Mouse (Mus musculus): ENCODE measurements around the gene Dirc2. TPM values are rescaled to one million over a fixed set of nuclear protein-coding genes. Genes with fewer than 3 reads are reported as not detected.

Dirc2 gene
- total and polyA plus RNA-seq, 3 experiments = 43.2 to 61.9 (median 49.9) TPM

GRCm38 (mm10) chr16:35717761-35718160 is 51.4 kb downstream of the Dirc2 start:
- H3K4me3 ChIP-seq = no peak overlapping the region
- WGBS = 85% methylated on average over 5 of the region's 5 CpGs
- H3K27ac ChIP-seq = no peak overlapping the region
- H3K36me3 ChIP-seq (ENCODE audit: control insufficient read depth, insufficient read depth, low read length) = peaks cover under 1% of the 10 kb centered on the region
- H3K9ac ChIP-seq (ENCODE audit: low read depth, low read length) = no peak overlapping the region
- TF ChIP-seq EP300 (IDR thresholded peaks at IDR 0.05; ENCODE audit: insufficient read depth, low read depth, low read length) (no peak), CTCF (IDR thresholded peaks at IDR 0.05) (no peak), POLR2A (IDR thresholded peaks at IDR 0.05; ENCODE audit: insufficient read depth, low read depth, low read length) (no peak)
- no peaks in the 10 kb centered on the region for H3K27me3 ChIP-seq (ENCODE audit: control insufficient read depth, insufficient read depth, low read length)
- H3K79me2 ChIP-seq (replicated peaks; ENCODE audit: control insufficient read depth, insufficient read depth, low read length) = no peaks in the 10 kb centered on the region
- H3K4me1 ChIP-seq (ENCODE audit: control insufficient read depth, insufficient read depth, low read length) = no peaks in the 10 kb centered on the region
- intact Hi-C loops (cut with DNase I) = no loop called here
- no peak for DNase-seq

- H3K4me1 ChIP-seq (ENCODE audit: control insufficient read depth, insufficient read depth, low read length) = no peaks in the 10 kb centered on the region
- intact Hi-C loops (cut with DNase I) = no loop called here
- peak; percentile 49 for TF ChIP-seq CTCF (IDR thresholded peaks at IDR 0.05)
- no peak for TF ChIP-seq EP300 (IDR thresholded peaks at IDR 0.05; ENCODE audit: insufficient read depth, low read depth, low read length)
- H3K27ac ChIP-seq = no peak overlapping the region
- no peaks in the 10 kb centered on the region for H3K79me2 ChIP-seq (replicated peaks; ENCODE audit: control insufficient read depth, insufficient read depth, low read length)
- H3K27me3 ChIP-seq (ENCODE audit: control insufficient read depth, insufficient read depth, low read length) = no peaks in the 10 kb centered on the region
- no peak overlapping the region for H3K4me3 ChIP-seq
- H3K9ac ChIP-seq (ENCODE audit: low read depth, low read length) = no peak overlapping the region
- no peak for DNase-seq
- 86% methylated on average over 3 of the region's 3 CpGs for WGBS
- H3K36me3 ChIP-seq (ENCODE audit: control insufficient read depth, insufficient read depth, low read length) = peaks cover 3% of the 10 kb centered on the region
These were observed 52.9 kb downstream of the Dirc2 start for GRCm38 (mm10) chr16:35716257-35716656.

- no peak for TF ChIP-seq CTCF (IDR thresholded peaks at IDR 0.05)
- no peak for TF ChIP-seq EP300 (IDR thresholded peaks at IDR 0.05; ENCODE audit: insufficient read depth, low read depth, low read length)
- no peak for TF ChIP-seq POLR2A (IDR thresholded peaks at IDR 0.05; ENCODE audit: insufficient read depth, low read depth, low read length)
- Histone ChIP-seq H3K9ac (ENCODE audit: low read depth, low read length) (no peak overlapping the region), H3K4me1 (ENCODE audit: control insufficient read depth, insufficient read depth, low read length) (no peaks in the 10 kb centered on the region), H3K4me3 (no peak overlapping the region), H3K79me2 (replicated peaks; ENCODE audit: control insufficient read depth, insufficient read depth, low read length) (no peaks in the 10 kb centered on the region), H3K27ac (no peak overlapping the region), H3K27me3 (ENCODE audit: control insufficient read depth, insufficient read depth, low read length) (no peaks in the 10 kb centered on the region), H3K36me3 (ENCODE audit: control insufficient read depth, insufficient read depth, low read length) (peaks cover 3% of the 10 kb centered on the region)
- no peak for DNase-seq
- 89% methylated on average over 5 of the region's 5 CpGs for WGBS
- intact Hi-C loops (cut with DNase I) = no loop called here
These were observed 53.4 kb downstream of the Dirc2 start for GRCm38 (mm10) chr16:35715771-35716170.

GRCm38 (mm10) chr16:35715350-35715749 is 53.8 kb downstream of the Dirc2 start:
- 52% methylated on average over 6 of the region's 6 CpGs for WGBS
- intact Hi-C loops (cut with DNase I) = no loop called here
- DNase-seq = no peak
- H3K4me1 ChIP-seq (ENCODE audit: control insufficient read depth, insufficient read depth, low read length) = no peaks in the 10 kb centered on the region
- no peaks in the 10 kb centered on the region for H3K27me3 ChIP-seq (ENCODE audit: control insufficient read depth, insufficient read depth, low read length)
- TF ChIP-seq EP300 (IDR thresholded peaks at IDR 0.05; ENCODE audit: insufficient read depth, low read depth, low read length) (no peak), CTCF (IDR thresholded peaks at IDR 0.05) (no peak), POLR2A (IDR thresholded peaks at IDR 0.05; ENCODE audit: insufficient read depth, low read depth, low read length) (no peak)
- no peak overlapping the region for H3K4me3 ChIP-seq
- peaks cover 3% of the 10 kb centered on the region for H3K36me3 ChIP-seq (ENCODE audit: control insufficient read depth, insufficient read depth, low read length)
- no peak overlapping the region for H3K27ac ChIP-seq
- no peaks in the 10 kb centered on the region for H3K79me2 ChIP-seq (replicated peaks; ENCODE audit: control insufficient read depth, insufficient read depth, low read length)
- no peak overlapping the region for H3K9ac ChIP-seq (ENCODE audit: low read depth, low read length)

- H3K9ac ChIP-seq (ENCODE audit: low read depth, low read length) = no peak overlapping the region
- peaks cover 3% of the 10 kb centered on the region for H3K36me3 ChIP-seq (ENCODE audit: control insufficient read depth, insufficient read depth, low read length)
- WGBS = 85% methylated on average over 7 of the region's 7 CpGs
- no peak overlapping the region for H3K27ac ChIP-seq
- no peak for DNase-seq
- H3K27me3 ChIP-seq (ENCODE audit: control insufficient read depth, insufficient read depth, low read length) = no peaks in the 10 kb centered on the region
- H3K4me3 ChIP-seq = no peak overlapping the region
- TF ChIP-seq POLR2A (IDR thresholded peaks at IDR 0.05; ENCODE audit: insufficient read depth, low read depth, low read length) (no peak), EP300 (IDR thresholded peaks at IDR 0.05; ENCODE audit: insufficient read depth, low read depth, low read length) (no peak), CTCF (IDR thresholded peaks at IDR 0.05) (no peak)
- intact Hi-C loops (cut with DNase I) = no loop called here
- no peaks in the 10 kb centered on the region for H3K4me1 ChIP-seq (ENCODE audit: control insufficient read depth, insufficient read depth, low read length)
- H3K79me2 ChIP-seq (replicated peaks; ENCODE audit: control insufficient read depth, insufficient read depth, low read length) = no peaks in the 10 kb centered on the region
These were observed 54.5 kb downstream of the Dirc2 start for GRCm38 (mm10) chr16:35714689-35715088.

- 44% methylated on average over 7 of the region's 7 CpGs for whole genome bisulfite sequencing
- Histone ChIP-seq H3K4me1 (ENCODE audit: control insufficient read depth, insufficient read depth, low read length) (no peaks in the 10 kb centered on the region), H3K9ac (ENCODE audit: low read depth, low read length) (no peak overlapping the region), H3K36me3 (ENCODE audit: control insufficient read depth, insufficient read depth, low read length) (peaks cover 3% of the 10 kb centered on the region), H3K27ac (no peak overlapping the region), H3K79me2 (replicated peaks; ENCODE audit: control insufficient read depth, insufficient read depth, low read length) (no peaks in the 10 kb centered on the region), H3K4me3 (no peak overlapping the region), H3K27me3 (ENCODE audit: control insufficient read depth, insufficient read depth, low read length) (no peaks in the 10 kb centered on the region)
- no peak for DNase-seq
- TF ChIP-seq EP300 (IDR thresholded peaks at IDR 0.05; ENCODE audit: insufficient read depth, low read depth, low read length) (no peak), CTCF (IDR thresholded peaks at IDR 0.05) (no peak)
- intact Hi-C loops (cut with DNase I) = no loop called here
These were observed 55.5 kb downstream of the Dirc2 start for GRCm38 (mm10) chr16:35713606-35714005.
